Mouse (Mus musculus): ENCODE data around the gene Lrrc38. TPM values are rescaled to one million over a fixed set of nuclear protein-coding genes. Genes with fewer than 3 reads are reported as not detected.

Lrrc38 gene
- polyA plus RNA-seq, 1 experiment from 2014 or later = not detected

- TF ChIP-seq EP300 (optimal IDR thresholded peaks at IDR 0.05) = no peak
- TF ChIP-seq CTCF (IDR thresholded peaks at IDR 0.05; ENCODE audit: low read depth) = no peak
- H3K4me2 ChIP-seq (replicated peaks; ENCODE audit: low read depth) = no peak overlapping the region
- no peak for ATAC-seq (ENCODE audit: low FRiP score, low TSS enrichment)
- H3K9ac ChIP-seq (ENCODE audit: low read length) = no peak overlapping the region
- no peak overlapping the region for H3K4me3 ChIP-seq (ENCODE audit: low read depth, low read length)
- H3K4me1 ChIP-seq (replicated peaks; ENCODE audit: control insufficient read depth, insufficient read depth) = no peaks in the 10 kb centered on the region
- WGBS = 63% methylated on average over 10 of the region's 10 CpGs
- no peak for DNase-seq (ENCODE audit: low spot score)
- no peak overlapping the region for H3K27ac ChIP-seq (replicated peaks)
- no peaks in the 10 kb centered on the region for H3K27me3 ChIP-seq (ENCODE audit: control insufficient read depth, insufficient read depth, low read length)
- H3K36me3 ChIP-seq (ENCODE audit: control insufficient read depth, insufficient read depth, low read length) = no peaks in the 10 kb centered on the region
- H3K9me3 ChIP-seq (ENCODE audit: control insufficient read depth, low read length) = no peaks in the 10 kb centered on the region
These were observed 12.0 kb downstream of the Lrrc38 start for GRCm38 (mm10) chr4:143361520-143361919.

- Histone ChIP-seq H3K4me1 (replicated peaks; ENCODE audit: control insufficient read depth, insufficient read depth) (no peaks in the 10 kb centered on the region), H3K36me3 (ENCODE audit: control insufficient read depth, insufficient read depth, low read length) (no peaks in the 10 kb centered on the region), H3K4me2 (replicated peaks; ENCODE audit: low read depth) (no peak overlapping the region), H3K4me3 (ENCODE audit: low read depth, low read length) (no peak overlapping the region), H3K27me3 (ENCODE audit: control insufficient read depth, insufficient read depth, low read length) (no peaks in the 10 kb centered on the region), H3K9ac (ENCODE audit: low read length) (no peak overlapping the region), H3K9me3 (ENCODE audit: control insufficient read depth, low read length) (no peaks in the 10 kb centered on the region), H3K27ac (replicated peaks) (no peak overlapping the region)
- TF ChIP-seq EP300 (optimal IDR thresholded peaks at IDR 0.05) = no peak
- no peak for TF ChIP-seq CTCF (IDR thresholded peaks at IDR 0.05; ENCODE audit: low read depth)
- 47% methylated on average over 15 of the region's 15 CpGs for WGBS
- no peak for ATAC-seq (ENCODE audit: low FRiP score, low TSS enrichment)
- no peak for DNase-seq (ENCODE audit: low spot score)
These were observed 17.0 kb downstream of the Lrrc38 start for GRCm38 (mm10) chr4:143366415-143367041.

- 47% methylated on average over 7 of the region's 7 CpGs for WGBS
- H3K27ac ChIP-seq (replicated peaks) = no peak overlapping the region
- no peaks in the 10 kb centered on the region for H3K9me3 ChIP-seq (ENCODE audit: control insufficient read depth, low read length)
- H3K27me3 ChIP-seq (ENCODE audit: control insufficient read depth, insufficient read depth, low read length) = no peaks in the 10 kb centered on the region
- no peak for TF ChIP-seq CTCF (IDR thresholded peaks at IDR 0.05; ENCODE audit: low read depth)
- TF ChIP-seq EP300 (optimal IDR thresholded peaks at IDR 0.05) = no peak
- H3K4me2 ChIP-seq (replicated peaks; ENCODE audit: low read depth) = no peak overlapping the region
- DNase-seq (ENCODE audit: low spot score) = no peak
- H3K4me1 ChIP-seq (replicated peaks; ENCODE audit: control insufficient read depth, insufficient read depth) = no peaks in the 10 kb centered on the region
- H3K4me3 ChIP-seq (ENCODE audit: low read depth, low read length) = no peak overlapping the region
- no peak for ATAC-seq (ENCODE audit: low FRiP score, low TSS enrichment)
- H3K9ac ChIP-seq (ENCODE audit: low read length) = no peak overlapping the region
- H3K36me3 ChIP-seq (ENCODE audit: control insufficient read depth, insufficient read depth, low read length) = no peaks in the 10 kb centered on the region
These were observed 29.9 kb downstream of the Lrrc38 start for GRCm38 (mm10) chr4:143379480-143379879.

GRCm38 (mm10) chr4:143379931-143380715, 30.6 kb downstream of the Lrrc38 start:
- WGBS = 35% methylated on average over 15 of the region's 15 CpGs
- Histone ChIP-seq H3K27ac (replicated peaks) (no peak overlapping the region), H3K27me3 (ENCODE audit: control insufficient read depth, insufficient read depth, low read length) (no peaks in the 10 kb centered on the region), H3K4me2 (replicated peaks; ENCODE audit: low read depth) (no peak overlapping the region), H3K9me3 (ENCODE audit: control insufficient read depth, low read length) (no peaks in the 10 kb centered on the region), H3K36me3 (ENCODE audit: control insufficient read depth, insufficient read depth, low read length) (no peaks in the 10 kb centered on the region), H3K4me3 (ENCODE audit: low read depth, low read length) (no peak overlapping the region), H3K9ac (ENCODE audit: low read length) (no peak overlapping the region), H3K4me1 (replicated peaks; ENCODE audit: control insufficient read depth, insufficient read depth) (no peaks in the 10 kb centered on the region)
- TF ChIP-seq EP300 (optimal IDR thresholded peaks at IDR 0.05) = no peak
- no peak for TF ChIP-seq CTCF (IDR thresholded peaks at IDR 0.05; ENCODE audit: low read depth)
- DNase-seq (ENCODE audit: low spot score) = no peak
- no peak for ATAC-seq (ENCODE audit: low FRiP score, low TSS enrichment)

- TF ChIP-seq CTCF (IDR thresholded peaks at IDR 0.05; ENCODE audit: low read depth) (peak; percentile 80), EP300 (optimal IDR thresholded peaks at IDR 0.05) (no peak)
These were observed 31.1 kb downstream of the Lrrc38 start for GRCm38 (mm10) chr4:143380716-143381004.

GRCm38 (mm10) chr4:143382163-143382562, 32.6 kb downstream of the Lrrc38 start:
- H3K4me3 ChIP-seq (ENCODE audit: low read depth, low read length) = no peak overlapping the region
- H3K4me2 ChIP-seq (replicated peaks; ENCODE audit: low read depth) = no peak overlapping the region
- H3K4me1 ChIP-seq (replicated peaks; ENCODE audit: control insufficient read depth, insufficient read depth) = no peaks in the 10 kb centered on the region
- no peaks in the 10 kb centered on the region for H3K27me3 ChIP-seq (ENCODE audit: control insufficient read depth, insufficient read depth, low read length)
- no peak overlapping the region for H3K27ac ChIP-seq (replicated peaks)
- WGBS = 62% methylated on average over 3 of the region's 3 CpGs
- no peak overlapping the region for H3K9ac ChIP-seq (ENCODE audit: low read length)
- no peaks in the 10 kb centered on the region for H3K36me3 ChIP-seq (ENCODE audit: control insufficient read depth, insufficient read depth, low read length)
- H3K9me3 ChIP-seq (ENCODE audit: control insufficient read depth, low read length) = no peaks in the 10 kb centered on the region
- no peak for DNase-seq (ENCODE audit: low spot score)
- ATAC-seq (ENCODE audit: low FRiP score, low TSS enrichment) = no peak
- TF ChIP-seq CTCF (IDR thresholded peaks at IDR 0.05; ENCODE audit: low read depth) (no peak), EP300 (optimal IDR thresholded peaks at IDR 0.05) (no peak)

More at GRCm38 (mm10) chr4:143380716-143381004, 31.1 kb downstream of the Lrrc38 start:
- no peaks in the 10 kb centered on the region for H3K9me3 ChIP-seq (ENCODE audit: control insufficient read depth, low read length)
- no peaks in the 10 kb centered on the region for H3K36me3 ChIP-seq (ENCODE audit: control insufficient read depth, insufficient read depth, low read length)
- WGBS = 0% methylated on average over 5 of the region's 5 CpGs
- no peak overlapping the region for H3K4me2 ChIP-seq (replicated peaks; ENCODE audit: low read depth)
- ATAC-seq (ENCODE audit: low FRiP score, low TSS enrichment) (no peak), DNase-seq (ENCODE audit: low spot score) (peak; percentile 27)
- no peaks in the 10 kb centered on the region for H3K4me1 ChIP-seq (replicated peaks; ENCODE audit: control insufficient read depth, insufficient read depth)
- H3K4me3 ChIP-seq (ENCODE audit: low read depth, low read length) = no peak overlapping the region
- no peak overlapping the region for H3K9ac ChIP-seq (ENCODE audit: low read length)
- H3K27ac ChIP-seq (replicated peaks) = no peak overlapping the region
- H3K27me3 ChIP-seq (ENCODE audit: control insufficient read depth, insufficient read depth, low read length) = no peaks in the 10 kb centered on the region

All from stomach, postnatal 0 days (tissue).